Mouse (Mus musculus): ENCODE data around the gene Rab20. TPM values are rescaled to one million over a fixed set of nuclear protein-coding genes. Genes with fewer than 3 reads are reported as not detected.
"Not testable (repeated sequence)": the region's sequence is repeated elsewhere in the genome, so short reads cannot be mapped to it uniquely, and the experiment has no call there.

Gene Rab20
- polyA plus RNA-seq, 1 experiment from 2014 or later = 7.4 TPM

GRCm38 (mm10) chr8:11508880-11509279 is 30.4 kb upstream of the Rab20 start:
- no peak for ATAC-seq (ENCODE audit: low read depth)
- no peak overlapping the region for H3K9ac ChIP-seq (ENCODE audit: low read depth, low read length)
- no peak overlapping the region for H3K4me2 ChIP-seq (ENCODE audit: low read depth, low read length)
- no peaks in the 10 kb centered on the region for H3K9me3 ChIP-seq (replicated peaks; ENCODE audit: control insufficient read depth, low read length)
- 76% methylated on average over 10 of the region's 10 CpGs for WGBS (ENCODE audit: insufficient replicate concordance)
- peaks cover 22% of the 10 kb centered on the region for H3K4me1 ChIP-seq (ENCODE audit: control insufficient read depth, low read depth, low read length)
- no peak overlapping the region for H3K4me3 ChIP-seq (ENCODE audit: low read depth, low read length)
- H3K27ac ChIP-seq (ENCODE audit: low read length) = no peak overlapping the region
- no peaks in the 10 kb centered on the region for H3K27me3 ChIP-seq (ENCODE audit: control insufficient read depth, insufficient read depth, low read depth, low read length)
- H3K36me3 ChIP-seq (ENCODE audit: control insufficient read depth, insufficient read depth) = peaks cover 57% of the 10 kb centered on the region

- Histone ChIP-seq H3K27me3 (ENCODE audit: control insufficient read depth, insufficient read depth, low read depth, low read length) (no peaks in the 10 kb centered on the region), H3K9me3 (replicated peaks; ENCODE audit: control insufficient read depth, low read length) (no peaks in the 10 kb centered on the region), H3K4me3 (ENCODE audit: low read depth, low read length) (no peak overlapping the region), H3K36me3 (ENCODE audit: control insufficient read depth, insufficient read depth) (peaks cover 45% of the 10 kb centered on the region), H3K9ac (ENCODE audit: low read depth, low read length) (no peak overlapping the region), H3K4me2 (ENCODE audit: low read depth, low read length) (no peak overlapping the region), H3K4me1 (ENCODE audit: control insufficient read depth, low read depth, low read length) (peaks cover 3% of the 10 kb centered on the region; the same call in 1 of the 2 replicates), H3K27ac (ENCODE audit: low read length) (no peak overlapping the region)
- ATAC-seq (ENCODE audit: low read depth) = 0 out of 2 replicates have a peak, but pooled peaks have one; percentile 16
- 55% methylated on average over 6 of the region's 6 CpGs for WGBS (ENCODE audit: insufficient replicate concordance)
Measured at GRCm38 (mm10) chr8:11506802-11507201, 28.3 kb upstream of the Rab20 start.

- whole genome bisulfite sequencing (ENCODE audit: insufficient replicate concordance) = 76% methylated on average over 14 of the region's 14 CpGs
- Histone ChIP-seq H3K36me3 (ENCODE audit: control insufficient read depth, insufficient read depth) (peaks cover 38% of the 10 kb centered on the region), H3K27ac (ENCODE audit: low read length) (no peak overlapping the region), H3K9ac (ENCODE audit: low read depth, low read length) (no peak overlapping the region), H3K9me3 (replicated peaks; ENCODE audit: control insufficient read depth, low read length) (no peaks in the 10 kb centered on the region), H3K27me3 (ENCODE audit: control insufficient read depth, insufficient read depth, low read depth, low read length) (no peaks in the 10 kb centered on the region), H3K4me2 (ENCODE audit: low read depth, low read length) (no peak overlapping the region), H3K4me1 (ENCODE audit: control insufficient read depth, low read depth, low read length) (no peaks in the 10 kb centered on the region; the same call in 1 of the 2 replicates), H3K4me3 (ENCODE audit: low read depth, low read length) (no peak overlapping the region)
- ATAC-seq (ENCODE audit: low read depth) = no peak
Measured at GRCm38 (mm10) chr8:11506074-11506473, 27.6 kb upstream of the Rab20 start.

- 67% methylated on average over 13 of the region's 13 CpGs for WGBS (ENCODE audit: insufficient replicate concordance)
- Histone ChIP-seq H3K4me2 (ENCODE audit: low read depth, low read length) (no peak overlapping the region), H3K4me1 (ENCODE audit: control insufficient read depth, low read depth, low read length) (peaks cover 3% of the 10 kb centered on the region), H3K36me3 (ENCODE audit: control insufficient read depth, insufficient read depth) (peaks cover 25% of the 10 kb centered on the region), H3K4me3 (ENCODE audit: low read depth, low read length) (no peak overlapping the region), H3K27me3 (ENCODE audit: control insufficient read depth, insufficient read depth, low read depth, low read length) (no peaks in the 10 kb centered on the region), H3K27ac (ENCODE audit: low read length) (no peak overlapping the region), H3K9me3 (replicated peaks; ENCODE audit: control insufficient read depth, low read length) (no peaks in the 10 kb centered on the region), H3K9ac (ENCODE audit: low read depth, low read length) (no peak overlapping the region)
- no peak for ATAC-seq (ENCODE audit: low read depth)
Measured at GRCm38 (mm10) chr8:11503476-11504232, 25.1 kb upstream of the Rab20 start.

GRCm38 (mm10) chr8:11498786-11499485 is 20.4 kb upstream of the Rab20 start:
- Histone ChIP-seq H3K36me3 (ENCODE audit: control insufficient read depth, insufficient read depth) (peaks cover 5% of the 10 kb centered on the region; the same call in 1 of the 2 replicates), H3K27me3 (ENCODE audit: control insufficient read depth, insufficient read depth, low read depth, low read length) (no peaks in the 10 kb centered on the region), H3K4me3 (ENCODE audit: low read depth, low read length) (no peak overlapping the region), H3K27ac (ENCODE audit: low read length) (no peak overlapping the region), H3K4me2 (ENCODE audit: low read depth, low read length) (peak overlapping the region; percentile 83; the same call in 1 of the 2 replicates), H3K4me1 (ENCODE audit: control insufficient read depth, low read depth, low read length) (peaks cover 16% of the 10 kb centered on the region), H3K9me3 (replicated peaks; ENCODE audit: control insufficient read depth, low read length) (no peaks in the 10 kb centered on the region), H3K9ac (ENCODE audit: low read depth, low read length) (no peak overlapping the region)
- WGBS (ENCODE audit: insufficient replicate concordance) = 64% methylated on average over 4 of the region's 4 CpGs
- ATAC-seq (ENCODE audit: low read depth) = no peak

- H3K4me3 ChIP-seq (ENCODE audit: low read depth, low read length) = peak overlapping the region; percentile 94
- H3K4me1 ChIP-seq (ENCODE audit: control insufficient read depth, low read depth, low read length) = peaks cover 16% of the 10 kb centered on the region
- WGBS (ENCODE audit: insufficient replicate concordance) = 61% methylated on average over 12 of the region's 12 CpGs
- H3K9ac ChIP-seq (ENCODE audit: low read depth, low read length) = peak overlapping the region; percentile 82
- no peak for ATAC-seq (ENCODE audit: low read depth)
- no peak overlapping the region for H3K27ac ChIP-seq (ENCODE audit: low read length)
- no peaks in the 10 kb centered on the region; the same call in 1 of the 2 replicates for H3K36me3 ChIP-seq (ENCODE audit: control insufficient read depth, insufficient read depth)
- peak overlapping the region; percentile 83 for H3K4me2 ChIP-seq (ENCODE audit: low read depth, low read length)
- H3K27me3 ChIP-seq (ENCODE audit: control insufficient read depth, insufficient read depth, low read depth, low read length) = no peaks in the 10 kb centered on the region
- H3K9me3 ChIP-seq (replicated peaks; ENCODE audit: control insufficient read depth, low read length) = no peaks in the 10 kb centered on the region
Measured at GRCm38 (mm10) chr8:11498281-11498680, 19.8 kb upstream of the Rab20 start.

GRCm38 (mm10) chr8:11497017-11497990 is 18.8 kb upstream of the Rab20 start, which contains the start of gene Naxd:
Naxd (plus strand) TSS chr8:11497506.
- peak within 1 kb of the TSS; percentile 94 for H3K4me3 ChIP-seq (ENCODE audit: low read depth, low read length)
- H3K4me2 ChIP-seq (ENCODE audit: low read depth, low read length) = peak within 1 kb of the TSS; percentile 83
- H3K27me3 ChIP-seq (ENCODE audit: control insufficient read depth, insufficient read depth, low read depth, low read length) = no peaks in the 10 kb centered on the region
- H3K4me1 ChIP-seq (ENCODE audit: control insufficient read depth, low read depth, low read length) = peaks cover 16% of the 10 kb centered on the region
- peak; percentile 99 for ATAC-seq (ENCODE audit: low read depth)
- no peaks in the 10 kb centered on the region for H3K9me3 ChIP-seq (replicated peaks; ENCODE audit: control insufficient read depth, low read length)
- peak within 1 kb of the TSS; percentile 82 for H3K9ac ChIP-seq (ENCODE audit: low read depth, low read length)
- WGBS (ENCODE audit: insufficient replicate concordance) = 3% methylated on average over 72 of the region's 73 CpGs
- peak within 1 kb of the TSS; percentile 78 for H3K27ac ChIP-seq (ENCODE audit: low read length)
- no peaks in the 10 kb centered on the region for H3K36me3 ChIP-seq (ENCODE audit: control insufficient read depth, insufficient read depth)

GRCm38 (mm10) chr8:11492340-11492739 is 13.8 kb upstream of the Rab20 start:
- H3K4me3 ChIP-seq (ENCODE audit: low read depth, low read length); H3K4me1 ChIP-seq (ENCODE audit: control insufficient read depth, low read depth, low read length); H3K9ac ChIP-seq (ENCODE audit: low read depth, low read length); H3K27ac ChIP-seq (ENCODE audit: low read length); H3K36me3 ChIP-seq (ENCODE audit: control insufficient read depth, insufficient read depth); H3K9me3 ChIP-seq (replicated peaks; ENCODE audit: control insufficient read depth, low read length); H3K4me2 ChIP-seq (ENCODE audit: low read depth, low read length); ATAC-seq (ENCODE audit: low read depth); H3K27me3 ChIP-seq (ENCODE audit: control insufficient read depth, insufficient read depth, low read depth, low read length): not testable (repeated sequence)
- WGBS (ENCODE audit: insufficient replicate concordance) = 58% methylated on average over 2 of the region's 2 CpGs
